Mouse (Mus musculus): Measurements from ENCODE around the gene Slc6a5. TPM values are rescaled to one million over a fixed set of nuclear protein-coding genes. Genes with fewer than 3 reads are reported as not detected.
"Not testable (repeated sequence)": the region's sequence is repeated elsewhere in the genome, so short reads cannot be mapped to it uniquely, and the experiment has no call there.

The Slc6a5 gene
- total RNA-seq, 1 experiment from 2014 or later = not detected

GRCm38 (mm10) chr7:49911147-49911946, 1.4 kb downstream of the Slc6a5 start:
- no peak for ATAC-seq (replicated peaks; ENCODE audit: insufficient number of reproducible peaks, low FRiP score, low TSS enrichment, poor library complexity, severe bottlenecking)

GRCm38 (mm10) chr7:49911947-49912262, 2.0 kb downstream of the Slc6a5 start:
- no peak for ATAC-seq (replicated peaks; ENCODE audit: insufficient number of reproducible peaks, low FRiP score, low TSS enrichment, poor library complexity, severe bottlenecking)

GRCm38 (mm10) chr7:49913164-49913563, 3.2 kb downstream of the Slc6a5 start:
- no peak for ATAC-seq (replicated peaks; ENCODE audit: insufficient number of reproducible peaks, low FRiP score, low TSS enrichment, poor library complexity, severe bottlenecking)

GRCm38 (mm10) chr7:49913728-49914328, 3.9 kb downstream of the Slc6a5 start:
- ATAC-seq (replicated peaks; ENCODE audit: insufficient number of reproducible peaks, low FRiP score, low TSS enrichment, poor library complexity, severe bottlenecking) = no peak

DNA sequence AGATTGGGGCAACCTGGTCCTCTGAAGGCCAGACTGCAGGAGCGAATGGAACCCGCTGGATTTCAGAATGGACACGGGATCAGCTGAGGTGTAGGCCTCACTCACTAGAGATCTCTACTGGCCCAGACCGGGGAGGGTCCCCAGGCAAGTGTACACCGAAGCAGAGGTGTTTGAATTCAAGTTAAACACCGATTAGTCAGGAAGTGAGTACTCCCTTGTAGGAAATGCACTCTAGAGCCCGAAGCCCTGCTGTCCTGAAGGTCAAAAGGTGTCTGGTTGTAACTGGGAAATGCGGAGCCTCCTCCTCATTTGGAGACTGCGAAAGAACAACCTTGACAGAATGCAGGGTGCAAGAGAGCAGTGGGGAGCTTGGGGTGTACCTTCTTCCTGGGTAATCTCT, 5.0 kb downstream of the Slc6a5 start:
- ATAC-seq (replicated peaks; ENCODE audit: insufficient number of reproducible peaks, low FRiP score, low TSS enrichment, poor library complexity, severe bottlenecking) = no peak

- ATAC-seq (replicated peaks; ENCODE audit: insufficient number of reproducible peaks, low FRiP score, low TSS enrichment, poor library complexity, severe bottlenecking) = no peak
These were observed 5.5 kb downstream of the Slc6a5 start for GRCm38 (mm10) chr7:49915471-49915870.

DNA sequence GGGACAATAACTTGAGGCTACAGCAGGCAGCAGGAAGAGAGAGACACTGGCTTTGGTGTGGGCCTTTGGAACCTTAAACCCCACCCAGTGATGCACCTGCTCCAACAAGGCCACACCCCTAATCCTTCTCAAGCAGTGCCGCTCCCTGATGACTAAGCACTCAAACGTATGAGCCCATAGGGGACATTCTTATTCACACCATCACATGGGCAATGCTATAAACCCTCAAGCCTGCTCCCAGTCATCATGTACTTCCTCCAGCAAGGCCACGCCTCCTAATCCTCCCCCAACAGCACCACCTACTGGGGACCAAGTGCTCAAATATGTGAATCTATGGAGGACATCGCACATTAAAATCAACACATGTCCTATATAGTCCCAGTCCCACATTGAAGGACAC, 9.5 kb downstream of the Slc6a5 start:
- ATAC-seq (replicated peaks; ENCODE audit: insufficient number of reproducible peaks, low FRiP score, low TSS enrichment, poor library complexity, severe bottlenecking) = no peak

- ATAC-seq (replicated peaks; ENCODE audit: insufficient number of reproducible peaks, low FRiP score, low TSS enrichment, poor library complexity, severe bottlenecking) = no peak
These were observed 10.8 kb downstream of the Slc6a5 start for GRCm38 (mm10) chr7:49920751-49921150.

GRCm38 (mm10) chr7:49922928-49923327, 13.0 kb downstream of the Slc6a5 start:
- no peak for ATAC-seq (replicated peaks; ENCODE audit: insufficient number of reproducible peaks, low FRiP score, low TSS enrichment, poor library complexity, severe bottlenecking)

- peak; percentile 87 for ATAC-seq (replicated peaks; ENCODE audit: insufficient number of reproducible peaks, low FRiP score, low TSS enrichment, poor library complexity, severe bottlenecking)
These were observed 13.4 kb downstream of the Slc6a5 start for GRCm38 (mm10) chr7:49923376-49923775.

DNA sequence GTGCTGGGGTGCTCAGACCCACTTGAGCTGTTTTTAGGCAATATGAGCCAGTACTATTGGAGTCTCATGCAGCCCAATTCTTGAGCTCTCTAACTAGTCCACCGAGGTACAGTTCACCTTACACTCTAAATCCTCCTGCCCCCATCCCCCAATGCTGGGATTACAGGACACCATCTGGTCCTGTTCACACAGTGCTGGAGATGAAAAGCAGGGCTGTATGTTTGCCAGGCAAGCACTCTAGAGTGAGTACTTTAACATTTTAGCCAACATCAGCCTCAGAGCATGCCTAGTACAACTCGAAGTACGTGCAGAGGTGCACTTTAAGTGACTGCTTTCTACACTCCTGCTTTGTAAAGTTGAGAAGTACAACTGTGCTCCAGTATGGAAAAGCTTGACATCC, 18.6 kb downstream of the Slc6a5 start:
- no peak for ATAC-seq (replicated peaks; ENCODE audit: insufficient number of reproducible peaks, low FRiP score, low TSS enrichment, poor library complexity, severe bottlenecking)

- ATAC-seq (replicated peaks; ENCODE audit: insufficient number of reproducible peaks, low FRiP score, low TSS enrichment, poor library complexity, severe bottlenecking) = no peak
These were observed 20.1 kb downstream of the Slc6a5 start for GRCm38 (mm10) chr7:49929999-49930398.

DNA sequence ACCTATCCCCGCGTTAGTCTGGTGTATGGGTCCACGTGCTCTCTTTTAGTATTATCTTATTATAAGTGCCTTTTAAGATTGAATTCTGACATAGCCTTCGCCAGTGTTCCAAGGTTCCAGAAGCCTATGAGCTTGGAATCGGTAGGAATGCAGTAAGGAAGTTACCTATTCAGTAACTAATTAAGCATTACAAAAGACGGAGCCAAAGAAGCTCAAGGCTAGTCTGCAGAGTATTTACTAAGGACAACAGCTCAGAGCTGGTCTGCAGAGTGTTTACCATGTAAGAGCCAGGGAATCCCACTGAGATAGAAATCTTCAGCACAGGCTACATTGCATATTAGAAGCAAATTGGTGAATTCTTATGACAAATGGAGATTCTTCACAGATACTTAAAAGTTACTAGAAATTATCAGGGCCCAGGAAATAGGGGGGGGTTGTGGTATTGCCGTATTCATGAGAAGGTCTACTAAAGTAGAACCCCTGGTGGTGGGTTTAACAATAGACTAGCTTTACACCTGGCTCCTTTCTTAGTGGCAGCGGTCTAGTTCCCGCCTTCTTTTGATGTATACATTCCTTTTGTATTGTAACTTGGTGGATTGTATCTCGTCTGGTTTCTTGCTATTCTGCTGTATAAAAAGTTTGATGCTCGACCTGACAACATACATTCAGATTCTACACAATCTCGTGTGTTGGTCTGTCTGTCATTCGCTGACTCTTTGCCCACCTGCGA, 23.6 kb downstream of the Slc6a5 start:
- ATAC-seq (replicated peaks; ENCODE audit: insufficient number of reproducible peaks, low FRiP score, low TSS enrichment, poor library complexity, severe bottlenecking) = not testable (repeated sequence)

DNA sequence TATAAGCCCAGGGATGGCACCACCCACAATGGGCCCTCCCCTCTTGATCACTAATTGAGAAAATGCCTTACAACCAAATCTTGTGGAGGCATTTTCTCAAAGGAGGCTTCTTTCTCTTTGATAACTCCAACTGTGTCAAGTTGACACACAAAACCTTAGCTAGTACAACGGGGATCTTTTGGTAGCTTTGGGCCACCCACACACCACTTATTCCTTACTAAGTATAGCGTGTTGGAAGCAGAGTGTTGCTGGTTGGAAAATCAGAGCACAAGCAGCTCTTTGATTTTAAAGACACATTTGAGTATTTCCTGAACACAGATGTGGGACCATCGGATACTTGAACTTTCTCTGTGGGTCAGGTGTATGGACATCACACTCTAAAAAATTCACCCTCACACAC, 26.9 kb downstream of the Slc6a5 start:
- ATAC-seq (replicated peaks; ENCODE audit: insufficient number of reproducible peaks, low FRiP score, low TSS enrichment, poor library complexity, severe bottlenecking) = no peak

- no peak for ATAC-seq (replicated peaks; ENCODE audit: insufficient number of reproducible peaks, low FRiP score, low TSS enrichment, poor library complexity, severe bottlenecking)
These were observed 32.1 kb downstream of the Slc6a5 start for GRCm38 (mm10) chr7:49942023-49942422.

GRCm38 (mm10) chr7:49942490-49942889, 32.5 kb downstream of the Slc6a5 start:
- no peak for ATAC-seq (replicated peaks; ENCODE audit: insufficient number of reproducible peaks, low FRiP score, low TSS enrichment, poor library complexity, severe bottlenecking)

- ATAC-seq (replicated peaks; ENCODE audit: insufficient number of reproducible peaks, low FRiP score, low TSS enrichment, poor library complexity, severe bottlenecking) = no peak
These were observed 36.7 kb downstream of the Slc6a5 start for GRCm38 (mm10) chr7:49946691-49947090.

DNA sequence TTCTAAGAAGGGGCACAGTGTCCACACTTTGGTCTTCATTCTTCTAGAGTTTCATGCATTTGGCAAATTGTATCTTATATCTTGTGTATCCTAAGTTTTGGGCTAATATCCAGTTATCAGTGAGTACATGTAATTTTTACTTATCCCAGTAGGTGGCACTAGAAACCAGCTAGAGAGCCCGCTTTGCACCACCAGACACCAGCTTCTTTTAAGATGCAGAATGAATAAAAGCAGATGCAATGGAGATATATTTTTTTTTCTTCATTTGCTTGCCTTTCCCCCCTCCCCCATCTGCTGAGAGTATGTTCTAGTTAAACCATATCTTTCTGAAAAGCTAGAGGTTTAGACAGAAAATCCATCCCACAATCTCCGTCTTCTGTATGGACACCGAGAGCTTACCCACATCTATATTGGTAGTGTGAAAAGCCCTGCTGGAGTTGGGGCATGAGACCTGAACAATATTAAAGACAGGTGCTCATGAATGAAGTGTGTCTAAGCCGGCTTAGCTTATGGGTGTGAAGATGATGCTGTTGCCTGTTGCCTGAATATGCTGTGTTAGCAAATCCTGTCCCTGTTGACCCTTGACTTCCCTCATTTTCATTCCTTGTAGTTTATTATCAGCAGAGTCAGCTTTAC, 43.7 kb downstream of the Slc6a5 start:
- no peak for ATAC-seq (replicated peaks; ENCODE audit: insufficient number of reproducible peaks, low FRiP score, low TSS enrichment, poor library complexity, severe bottlenecking)

DNA sequence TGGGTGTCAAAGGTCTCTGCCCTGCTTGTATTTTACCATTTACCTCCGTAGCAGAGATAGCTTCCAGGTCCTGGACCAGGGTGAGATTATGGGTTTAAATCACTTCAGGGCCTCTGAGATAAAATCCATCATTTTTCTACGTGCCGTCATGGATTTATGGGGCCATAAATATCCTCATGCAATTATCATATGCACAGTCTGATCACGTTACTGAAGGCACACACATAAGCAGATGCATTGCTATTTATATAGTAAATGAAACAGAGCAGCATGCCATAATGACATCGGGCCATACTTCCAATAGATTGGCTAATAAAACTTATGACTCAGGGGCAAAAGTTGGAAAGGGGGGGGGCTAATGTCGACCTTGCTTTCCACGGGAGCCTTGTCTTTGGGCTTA, 44.9 kb downstream of the Slc6a5 start:
- ATAC-seq (replicated peaks; ENCODE audit: insufficient number of reproducible peaks, low FRiP score, low TSS enrichment, poor library complexity, severe bottlenecking) = no peak

Data from monocyte, adult 5-6 weeks (primary cell).